Mouse (Mus musculus) bone marrow macrophage, adult 2 months (primary cell): ENCODE measurements around the gene Zfp14.

ENCODE experiments used
- CTCF ChIP-seq: IDR thresholded peaks from 2 replicates; pipeline ENCODE4 v1.5.1; 2012; ENCODE audit warnings: low read depth, mild to moderate bottlenecking, low read length, moderate library complexity
- POLR2A ChIP-seq: IDR thresholded peaks from 2 replicates; pipeline ENCODE4 v1.6.1; 2012; ENCODE audit warnings: mild to moderate bottlenecking, low read depth, low read length, borderline replicate concordance

DNA sequence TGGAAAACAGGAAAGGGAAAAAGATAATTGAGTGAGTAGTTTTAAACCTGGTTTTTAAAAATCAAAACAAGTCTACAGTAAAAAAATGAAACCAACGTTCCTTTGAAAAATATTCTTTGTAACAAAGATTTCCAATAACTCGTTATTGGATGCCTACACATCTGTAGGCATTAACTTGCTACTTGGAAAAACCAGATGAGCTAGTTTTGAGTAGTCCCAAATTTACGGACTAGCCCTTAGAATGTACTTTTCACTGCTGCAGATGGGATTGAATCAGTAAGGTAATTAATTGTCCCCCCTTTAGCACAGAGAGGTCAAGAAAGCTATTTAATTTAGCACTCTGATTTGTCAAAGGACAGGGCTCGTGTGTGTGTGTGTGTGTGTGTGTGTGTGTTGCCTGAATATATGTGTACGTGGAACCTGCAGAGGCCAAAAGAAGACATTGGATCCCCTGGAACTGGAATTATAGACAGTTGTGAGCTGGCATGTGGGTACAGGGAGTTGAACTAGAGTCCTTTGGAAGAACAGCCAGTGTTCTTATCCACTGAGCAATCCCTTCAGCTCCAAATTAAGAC is 44.5 kb upstream of the Zfp14 start:
- TF ChIP-seq CTCF (no peak), POLR2A (no peak)
